Mouse (Mus musculus) forebrain, postnatal 0 days (tissue): ENCODE results near the gene Wdtc1. TPM values are rescaled to one million over a fixed set of nuclear protein-coding genes. Genes with fewer than 3 reads are reported as not detected.

Experiments
- ATAC-seq: fragments of 200-750 bp; cut with Nextera tagmentation; 2 replicates; pipeline ENCODE4 v1.8.0; 2017; ENCODE audit warnings: mild to moderate bottlenecking, moderate library complexity
- DNase-seq: peaks from one replicate; pipeline ENCODE4 v3.0.0-alpha.2; 2015
- H3K27ac ChIP-seq: fragments of 300-500 bp; sonication (generic); 2 replicates; pipeline ENCODE4 v1.5.1; 2014; ENCODE audit warnings: low read depth, mild to moderate bottlenecking, antibody characterized with exemption, low read length, moderate library complexity, mixed read lengths
- H3K27me3 ChIP-seq: fragments of 300-500 bp; sonication (generic); 2 replicates; pipeline ENCODE4 v1.6.1; 2014; ENCODE audit warnings: mild to moderate bottlenecking, low read length, mixed read lengths; ENCODE audit not compliant: insufficient read depth
- H3K36me3 ChIP-seq: fragments of 300-500 bp; sonication (generic); 2 replicates; pipeline ENCODE4 v1.6.1; 2014; ENCODE audit warnings: mild to moderate bottlenecking, moderate library complexity; ENCODE audit not compliant: insufficient read depth
- H3K4me1 ChIP-seq: fragments of 300-500 bp; sonication (generic); 2 replicates; pipeline ENCODE4 v1.6.1; 2014; ENCODE audit warnings: antibody characterized with exemption; ENCODE audit not compliant: insufficient read depth
- H3K4me2 ChIP-seq: fragments of 300-500 bp; sonication (generic); 2 replicates; pipeline ENCODE4 v1.6.1; 2014; ENCODE audit warnings: low read depth, mild to moderate bottlenecking, moderate library complexity
- H3K4me3 ChIP-seq: fragments of 300-500 bp; sonication (generic); 2 replicates; pipeline ENCODE4 v1.5.1; 2014; ENCODE audit warnings: low read depth, low read length, mixed read lengths
- H3K9ac ChIP-seq: fragments of 300-500 bp; sonication (generic); 2 replicates; pipeline ENCODE4 v1.6.1; 2014; ENCODE audit warnings: mild to moderate bottlenecking
- H3K9me3 ChIP-seq: fragments of 300-500 bp; sonication (generic); 2 replicates; pipeline ENCODE4 v1.6.1; 2016; ENCODE audit warnings: low read length
- CTCF ChIP-seq: sonication (generic); IDR thresholded peaks from 2 replicates; pipeline ENCODE4 v1.5.1; 2016; ENCODE audit warnings: antibody characterized with exemption, control low read depth, low read depth
- WGBS: fragments of 180-500 bp; shearing (Covaris S2); extraction: QIAGEN DNeasy Blood & Tissue Kit; methylation state at CpG from one replicate; pipeline ENCODE4 v1.1.7; 2014; 5-methylcytosine and 5-hydroxymethylcytosine counted together
- polyA plus RNA-seq: library from polyadenylated mRNA; unstranded; fragments of >200 nt; fragmentation: Nextera tagmentation; extraction: Ambion mirVana; gene quantifications from 2 replicates; pipeline ENCODE4 v1.2.1, GENCODE M21; 2015
- total RNA-seq: library from RNA; depleted of rRNA; stranded (reverse); fragments of >200 nt; gene quantifications from 2 replicates; pipeline ENCODE4 v1.2.3, GENCODE M21; 2014

The Wdtc1 gene
- total and polyA plus RNA-seq, 2 experiments from 2014 or later = 16.3 to 43.9 TPM

DNA sequence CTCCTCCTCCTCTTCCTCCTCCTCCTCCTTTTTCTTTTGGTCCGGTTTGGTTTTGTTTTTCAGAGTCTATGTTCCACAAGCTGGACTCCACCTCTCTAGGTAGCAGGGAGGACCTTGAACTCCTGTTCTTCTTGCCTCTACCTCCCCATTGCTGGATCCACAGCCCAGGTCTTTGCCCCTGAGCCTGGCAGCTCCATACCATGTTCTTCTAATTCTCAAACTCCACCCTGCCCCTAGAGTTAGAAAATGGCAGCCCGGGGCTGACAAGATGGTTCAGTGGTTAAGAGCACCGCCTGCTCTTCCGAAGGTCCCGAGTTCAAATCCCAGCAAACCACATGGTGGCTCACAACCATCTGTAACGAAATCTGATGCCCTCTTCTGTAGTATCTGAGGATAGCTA lies 1.4 kb upstream of the Wdtc1 start:
- H3K9ac ChIP-seq = no peak overlapping the region
- no peak overlapping the region for H3K4me2 ChIP-seq
- no peak for TF ChIP-seq CTCF
- no peak overlapping the region for H3K27ac ChIP-seq
- no peaks in the 10 kb centered on the region for H3K9me3 ChIP-seq
- no peak for DNase-seq
- ATAC-seq = no peak
- WGBS = 91% methylated on average over 6 of the region's 6 CpGs
- no peaks in the 10 kb centered on the region for H3K27me3 ChIP-seq
- H3K4me3 ChIP-seq = no peak overlapping the region
- H3K4me1 ChIP-seq = no peaks in the 10 kb centered on the region
- no peaks in the 10 kb centered on the region for H3K36me3 ChIP-seq

DNA sequence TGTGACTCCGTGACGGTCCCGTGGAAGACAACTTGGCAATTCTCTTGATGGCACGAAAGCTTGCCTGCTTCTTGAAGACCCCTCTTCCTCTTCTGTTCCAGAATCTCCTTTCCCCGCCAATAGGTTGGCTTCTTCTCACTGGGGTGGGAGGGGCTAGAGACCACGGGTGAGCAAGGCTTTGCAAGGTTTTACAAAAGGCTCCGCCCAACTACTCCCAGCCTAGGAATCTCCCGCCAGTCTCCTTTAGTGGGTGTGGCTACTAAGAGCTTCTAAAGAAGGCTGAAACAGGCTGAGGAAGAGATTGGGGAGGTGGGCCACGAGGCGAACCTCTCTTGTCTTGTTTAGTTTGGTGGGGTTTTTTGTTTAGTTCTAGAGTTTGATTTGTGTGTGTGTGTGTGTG lies 484 bp downstream of the Wdtc1 start:
- H3K4me1 ChIP-seq = no peaks in the 10 kb centered on the region
- DNase-seq = no peak
- H3K36me3 ChIP-seq = no peaks in the 10 kb centered on the region
- no peak overlapping the region for H3K4me2 ChIP-seq
- H3K27me3 ChIP-seq = no peaks in the 10 kb centered on the region
- WGBS = 76% methylated on average over 10 of the region's 10 CpGs
- no peak overlapping the region for H3K27ac ChIP-seq
- no peak overlapping the region for H3K4me3 ChIP-seq
- H3K9ac ChIP-seq = no peak overlapping the region
- no peak for ATAC-seq
- no peaks in the 10 kb centered on the region for H3K9me3 ChIP-seq
- no peak for TF ChIP-seq CTCF

DNA sequence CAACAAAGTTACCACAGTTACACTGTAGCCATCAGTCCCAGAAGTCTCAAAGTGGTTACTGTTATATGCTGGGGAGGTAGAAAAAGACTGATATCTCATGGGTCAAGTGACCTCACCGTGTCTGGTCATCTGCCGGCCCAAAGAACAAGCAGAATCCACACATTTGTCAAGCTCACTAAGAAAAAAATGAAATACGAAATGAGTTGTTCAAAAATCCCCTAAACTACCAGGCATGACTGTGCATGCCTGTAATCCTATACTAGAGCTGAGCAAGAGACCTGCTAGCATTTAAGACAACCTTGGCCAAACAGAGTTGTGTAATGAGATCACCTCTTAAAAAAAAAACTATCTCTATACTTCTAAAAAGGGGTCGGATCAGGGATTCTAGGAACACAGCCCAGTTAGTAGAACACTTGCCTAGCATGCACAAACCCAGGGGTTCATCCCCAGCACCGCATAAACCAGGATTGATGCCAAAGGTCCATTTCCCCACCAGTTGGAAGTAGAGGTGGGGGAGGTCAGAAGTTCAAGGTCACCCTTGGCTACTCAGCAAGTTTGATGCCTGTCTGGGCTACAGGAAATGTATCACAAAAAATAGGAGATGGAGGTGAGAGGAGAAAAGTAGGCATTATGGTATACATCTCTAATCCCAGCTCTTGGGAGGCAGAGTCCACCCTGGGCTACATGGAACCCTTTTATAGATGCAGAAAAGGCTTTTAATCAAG lies 5.1 kb downstream of the Wdtc1 start:
- H3K4me3 ChIP-seq = no peak overlapping the region
- H3K27ac ChIP-seq = no peak overlapping the region
- no peaks in the 10 kb centered on the region for H3K36me3 ChIP-seq
- H3K9ac ChIP-seq = no peak overlapping the region
- ATAC-seq = no peak
- 91% methylated on average over 5 of the region's 5 CpGs for WGBS
- H3K4me2 ChIP-seq = no peak overlapping the region
- no peaks in the 10 kb centered on the region for H3K4me1 ChIP-seq
- no peak for TF ChIP-seq CTCF
- no peaks in the 10 kb centered on the region for H3K9me3 ChIP-seq
- H3K27me3 ChIP-seq = no peaks in the 10 kb centered on the region; the same call in 1 of the 2 replicates
- DNase-seq = no peak

DNA sequence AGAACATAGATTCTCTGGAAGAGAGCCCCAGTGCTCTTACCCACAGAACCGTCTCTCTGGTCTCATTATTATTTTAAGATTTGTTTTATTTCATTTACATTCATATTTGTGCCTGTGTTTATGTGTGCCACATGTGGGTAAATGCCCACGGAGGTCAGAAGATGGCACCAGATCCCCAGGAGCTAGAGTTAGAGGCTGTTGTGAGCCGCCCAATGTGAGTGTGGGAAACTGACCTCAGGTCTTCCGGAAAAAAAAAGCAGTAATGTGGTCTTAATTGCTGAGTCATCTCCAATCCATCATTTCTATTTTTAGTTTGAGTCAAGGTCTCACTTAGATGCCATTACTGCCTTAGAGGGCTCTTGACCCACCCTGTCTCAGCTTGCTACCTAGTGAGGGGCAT lies 5.7 kb downstream of the Wdtc1 start:
- Histone ChIP-seq H3K4me2 (no peak overlapping the region), H3K27ac (no peak overlapping the region), H3K4me3 (no peak overlapping the region), H3K9ac (no peak overlapping the region), H3K27me3 (no peaks in the 10 kb centered on the region; the same call in 1 of the 2 replicates), H3K4me1 (no peaks in the 10 kb centered on the region), H3K36me3 (no peaks in the 10 kb centered on the region), H3K9me3 (no peaks in the 10 kb centered on the region)
- DNase-seq (no peak), ATAC-seq (no peak)
- WGBS = 70% methylated on average over 4 of the region's 4 CpGs
- no peak for TF ChIP-seq CTCF

DNA sequence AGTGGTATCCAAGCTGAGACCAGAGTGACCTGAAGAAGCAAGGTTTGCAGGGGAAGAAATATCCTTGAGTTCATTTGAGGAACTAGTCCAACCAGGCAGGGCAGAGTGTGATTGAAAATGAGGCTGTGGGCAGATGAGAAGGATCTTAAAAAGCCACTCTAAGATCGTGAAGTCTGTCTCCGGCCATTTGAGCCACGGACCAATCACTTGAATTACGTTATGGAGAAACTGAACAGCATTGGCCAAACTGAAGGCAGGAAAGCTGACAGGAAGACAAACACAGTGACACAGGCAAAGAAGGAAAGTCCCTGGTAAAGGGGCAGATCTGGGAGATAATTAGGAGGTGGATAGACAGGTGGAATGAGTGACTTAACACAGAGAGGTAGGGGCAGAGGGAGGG lies 6.7 kb downstream of the Wdtc1 start:
- Histone ChIP-seq H3K4me2 (no peak overlapping the region), H3K36me3 (no peaks in the 10 kb centered on the region), H3K4me1 (no peaks in the 10 kb centered on the region), H3K27me3 (no peaks in the 10 kb centered on the region; the same call in 1 of the 2 replicates), H3K9me3 (no peaks in the 10 kb centered on the region), H3K4me3 (no peak overlapping the region), H3K27ac (no peak overlapping the region), H3K9ac (no peak overlapping the region)
- no peak for ATAC-seq
- 76% methylated on average over 4 of the region's 4 CpGs for WGBS
- DNase-seq = no peak
- no peak for TF ChIP-seq CTCF

DNA sequence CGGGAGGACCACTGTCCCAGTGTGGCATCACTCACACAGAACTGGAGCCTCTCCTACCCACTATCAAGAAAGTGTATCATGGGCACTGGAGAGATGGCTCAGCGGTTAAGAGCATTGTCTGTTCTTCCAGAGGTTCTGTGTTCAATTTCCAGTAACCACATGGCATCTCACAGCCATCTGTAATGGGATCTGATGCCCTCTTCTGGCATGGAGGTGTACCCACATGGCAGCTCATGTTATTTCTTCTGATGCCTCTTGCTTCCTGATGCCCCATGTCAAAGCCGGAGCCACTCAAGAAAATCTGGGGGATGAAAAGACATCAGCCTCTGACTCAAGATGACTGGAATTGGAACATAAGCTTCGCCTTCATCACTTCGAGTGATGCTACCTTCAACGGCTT lies 7.6 kb downstream of the Wdtc1 start:
- H3K27ac ChIP-seq = no peak overlapping the region
- H3K27me3 ChIP-seq = no peaks in the 10 kb centered on the region; the same call in 1 of the 2 replicates
- peak; percentile 16; the same call in 1 of the 2 replicates for TF ChIP-seq CTCF
- H3K9me3 ChIP-seq = no peaks in the 10 kb centered on the region
- no peak overlapping the region for H3K4me3 ChIP-seq
- H3K4me2 ChIP-seq = no peak overlapping the region
- 86% methylated on average over 6 of the region's 6 CpGs for WGBS
- ATAC-seq = no peak
- H3K9ac ChIP-seq = no peak overlapping the region
- DNase-seq = no peak
- no peaks in the 10 kb centered on the region for H3K4me1 ChIP-seq
- no peaks in the 10 kb centered on the region for H3K36me3 ChIP-seq

DNA sequence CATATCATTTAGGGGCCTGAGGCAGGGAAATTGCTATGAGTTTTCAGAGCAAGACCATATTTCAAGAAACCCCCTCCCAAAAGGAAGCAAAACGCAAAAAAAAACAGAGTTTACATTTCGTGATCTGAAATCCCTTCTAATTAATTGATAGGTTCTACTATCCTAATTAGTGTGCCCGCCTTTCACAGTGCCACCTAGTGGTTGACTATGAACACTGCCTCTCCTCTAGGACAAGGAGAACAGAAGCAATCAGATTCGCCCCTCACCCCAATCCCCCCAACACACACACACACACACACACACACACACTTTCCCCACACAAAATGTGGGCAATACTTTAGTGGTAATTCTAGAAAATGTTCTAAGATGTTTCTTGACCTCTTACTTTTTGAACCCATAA lies 9.2 kb downstream of the Wdtc1 start:
- H3K27ac ChIP-seq = no peak overlapping the region
- 5% methylated on average over 4 of the region's 4 CpGs for WGBS
- ATAC-seq = no peak
- no peaks in the 10 kb centered on the region for H3K9me3 ChIP-seq
- H3K36me3 ChIP-seq = no peaks in the 10 kb centered on the region
- H3K27me3 ChIP-seq = no peaks in the 10 kb centered on the region; the same call in 1 of the 2 replicates
- DNase-seq = peak; percentile 67
- no peaks in the 10 kb centered on the region for H3K4me1 ChIP-seq
- no peak overlapping the region for H3K9ac ChIP-seq
- H3K4me3 ChIP-seq = no peak overlapping the region
- H3K4me2 ChIP-seq = no peak overlapping the region
- TF ChIP-seq CTCF = peak; percentile 86
